Mouse (Mus musculus): Measurements from ENCODE around the gene Col6a4.

- TF ChIP-seq POLR2A (IDR thresholded peaks at IDR 0.05; ENCODE audit: low read depth, low read length) (no peak), CTCF (IDR thresholded peaks at IDR 0.05; ENCODE audit: borderline replicate concordance, insufficient read depth, low read length) (no peak)
Measured at GRCm38 (mm10) chr9:106077953-106078352, 18.6 kb downstream of the Col6a4 start.
